Mouse (Mus musculus) liver, postnatal 0 days (tissue): ENCODE data around the gene Adam12.

ENCODE experiments used
- CTCF ChIP-seq: sonication (generic); IDR thresholded peaks from 2 replicates; pipeline ENCODE4 v1.5.1; 2016; ENCODE audit warnings: antibody characterized with exemption, low read depth
- EP300 ChIP-seq: IDR thresholded peaks from 2 replicates; pipeline ENCODE4 v1.6.1; 2016; ENCODE audit warnings: antibody characterized with exemption, low read depth, mild to moderate bottlenecking

DNA sequence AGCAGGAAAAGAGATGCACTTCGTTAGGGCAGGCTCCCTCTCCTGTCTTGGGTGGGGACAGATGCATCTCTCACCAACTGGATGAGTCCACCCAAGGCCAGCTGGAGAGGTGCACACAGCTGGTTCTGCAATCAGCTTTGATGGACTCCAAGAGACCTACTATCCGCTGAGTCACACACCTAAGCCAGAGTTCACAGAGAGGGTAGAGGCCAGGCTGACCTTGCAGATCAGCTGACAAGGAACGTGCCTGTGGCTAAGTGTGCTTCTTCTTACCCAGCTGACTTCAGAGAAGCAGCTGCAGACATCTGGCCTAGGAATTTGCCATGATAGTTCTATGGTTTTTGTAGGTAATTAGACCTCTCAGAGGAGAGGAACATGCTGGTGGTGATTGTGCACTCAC, 368.8 kb downstream of the Adam12 start:
- TF ChIP-seq CTCF (no peak), EP300 (no peak)
